Mouse (Mus musculus) kidney, embryonic 15.5 days (tissue): Measurements from ENCODE around the gene Gm10073. TPM values are rescaled to one million over a fixed set of nuclear protein-coding genes. Genes with fewer than 3 reads are reported as not detected.
"Not testable (repeated sequence)": the region's sequence is repeated elsewhere in the genome, so short reads cannot be mapped to it uniquely, and the experiment has no call there.

Experiments used
- ATAC-seq: fragments of 200-750 bp; cut with Nextera tagmentation; replicated peaks from 2 replicates; pipeline ENCODE4 v1.8.0; 2017; ENCODE audit warnings: moderate TSS enrichment; ENCODE audit not compliant: low FRiP score
- H3K27ac ChIP-seq: fragments of 300-500 bp; sonication (generic); 2 replicates; pipeline ENCODE4 v1.5.1; 2015; ENCODE audit warnings: mild to moderate bottlenecking, inconsistent platforms
- H3K27me3 ChIP-seq: fragments of 300-500 bp; sonication (generic); 2 replicates; pipeline ENCODE4 v1.6.1; 2015; ENCODE audit warnings: inconsistent platforms
- H3K36me3 ChIP-seq: fragments of 300-500 bp; sonication (generic); 2 replicates; pipeline ENCODE4 v1.6.1; 2015; ENCODE audit warnings: inconsistent platforms
- H3K4me1 ChIP-seq: fragments of 300-500 bp; sonication (generic); 2 replicates; pipeline ENCODE4 v1.6.1; 2015; ENCODE audit warnings: inconsistent platforms
- H3K4me2 ChIP-seq: fragments of 300-500 bp; sonication (generic); 2 replicates; pipeline ENCODE4 v1.6.1; 2015; ENCODE audit warnings: moderate library complexity, mild to moderate bottlenecking, inconsistent platforms
- H3K4me3 ChIP-seq: fragments of 300-500 bp; sonication (generic); replicated peaks from 2 replicates; pipeline ENCODE4 v1.5.1; 2015; ENCODE audit warnings: mild to moderate bottlenecking, inconsistent platforms
- H3K9ac ChIP-seq: fragments of 300-500 bp; sonication (generic); 2 replicates; pipeline ENCODE4 v1.6.1; 2015; ENCODE audit warnings: mild to moderate bottlenecking, inconsistent platforms
- H3K9me3 ChIP-seq: fragments of 300-500 bp; sonication (generic); replicated peaks from 2 replicates; pipeline ENCODE4 v1.6.1; 2016; ENCODE audit warnings: inconsistent platforms
- WGBS: fragments of 180-500 bp; shearing (Covaris S2); methylation state at CpG from one replicate; pipeline ENCODE4 v1.1.7; 2015; ENCODE audit warnings: mixed read lengths; 5-methylcytosine and 5-hydroxymethylcytosine counted together
- polyA plus RNA-seq: library from polyadenylated mRNA; unstranded; fragments of >200 nt; fragmentation: Nextera tagmentation; extraction: Ambion mirVana; gene quantifications from 2 replicates; pipeline ENCODE4 v1.2.1, GENCODE M21; 2015

The Gm10073 gene
- polyA plus RNA-seq, 1 experiment from 2014 or later: 9.9 TPM

DNA sequence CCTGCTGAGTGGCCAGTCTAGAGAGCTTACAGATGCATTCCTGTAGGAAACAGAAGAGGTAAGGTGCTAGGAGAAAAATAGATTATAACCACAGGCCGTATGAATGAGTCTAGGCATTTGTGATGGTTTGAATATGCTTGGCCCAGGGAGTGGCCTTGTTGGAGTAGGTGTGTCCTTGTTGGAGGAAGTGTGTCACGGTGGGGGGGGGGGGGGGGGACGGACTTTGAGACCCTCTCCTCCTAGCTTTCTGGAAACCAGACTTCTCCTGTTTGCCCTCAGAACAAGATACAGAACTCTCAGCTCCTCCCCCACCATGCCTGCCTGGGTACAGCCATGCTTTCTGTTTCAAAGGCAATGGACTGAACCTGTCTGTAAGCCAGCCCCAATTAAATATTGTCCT, 19.2 kb upstream of the Gm10073 start:
- H3K9ac ChIP-seq: no peak overlapping the region
- no peak overlapping the region for H3K4me3 ChIP-seq
- H3K9me3 ChIP-seq: no peaks in the 10 kb centered on the region
- no peak for ATAC-seq
- peaks cover 11% of the 10 kb centered on the region for H3K4me1 ChIP-seq
- no peaks in the 10 kb centered on the region for H3K27me3 ChIP-seq
- H3K27ac ChIP-seq: no peak overlapping the region
- H3K4me2 ChIP-seq: no peak overlapping the region
- 77% methylated on average over 3 of the region's 3 CpGs for WGBS
- no peaks in the 10 kb centered on the region for H3K36me3 ChIP-seq

DNA sequence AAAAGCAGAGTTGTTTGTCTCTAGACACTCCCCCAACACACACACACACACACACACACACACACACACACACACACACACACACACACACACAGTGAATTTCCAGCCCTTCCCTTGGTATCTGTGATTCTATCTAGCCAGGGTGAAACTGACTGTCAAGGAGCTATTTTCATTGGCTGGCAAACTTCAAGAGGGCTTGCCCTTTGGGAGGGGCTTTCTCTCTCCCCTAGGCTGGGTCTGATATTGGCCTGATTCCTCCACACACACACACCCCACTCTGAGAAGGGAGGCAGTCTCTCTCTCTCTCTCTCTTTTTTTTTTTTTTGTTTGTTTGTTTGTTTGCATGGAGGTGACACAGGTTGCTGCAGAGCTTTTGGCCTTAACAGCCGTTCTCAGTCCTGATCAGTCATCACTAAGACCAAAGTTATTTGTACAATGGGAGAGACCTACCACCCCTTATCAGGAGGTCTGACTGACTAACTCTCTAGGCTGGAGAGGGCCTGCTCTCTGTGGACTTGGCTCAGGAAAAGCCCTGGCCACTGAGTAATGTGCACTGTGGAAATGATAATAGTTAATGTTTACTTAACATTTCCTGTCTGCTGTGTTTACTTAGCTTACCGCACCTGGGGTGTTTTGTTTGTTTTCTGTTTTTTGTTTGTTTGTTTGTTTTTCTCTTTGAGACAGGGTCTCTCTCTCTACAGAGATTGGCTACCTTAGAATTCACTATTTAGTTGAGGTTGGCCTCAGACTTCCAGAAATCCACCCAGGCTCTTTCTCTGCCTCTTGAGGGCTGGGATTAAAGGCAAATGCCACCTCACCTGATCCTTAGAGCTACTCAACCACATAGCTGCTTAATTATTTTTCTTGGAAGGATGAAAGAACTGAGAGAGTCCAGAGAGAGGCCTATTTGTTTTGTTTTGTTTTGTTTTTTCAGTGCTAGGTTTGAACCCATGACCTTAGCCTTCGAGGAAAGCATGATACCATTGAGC, 15.5 kb upstream of the Gm10073 start:
- Histone ChIP-seq H3K9me3 (no peaks in the 10 kb centered on the region), H3K27ac (peak overlapping the region; percentile 62), H3K9ac (no peak overlapping the region), H3K36me3 (no peaks in the 10 kb centered on the region), H3K27me3 (no peaks in the 10 kb centered on the region), H3K4me1 (peaks cover 11% of the 10 kb centered on the region), H3K4me3 (no peak overlapping the region), H3K4me2 (no peak overlapping the region)
- WGBS: 43% methylated on average over 3 of the region's 3 CpGs
- ATAC-seq: 0 out of 2 replicates have a peak, but pooled peaks have one; percentile 40

DNA sequence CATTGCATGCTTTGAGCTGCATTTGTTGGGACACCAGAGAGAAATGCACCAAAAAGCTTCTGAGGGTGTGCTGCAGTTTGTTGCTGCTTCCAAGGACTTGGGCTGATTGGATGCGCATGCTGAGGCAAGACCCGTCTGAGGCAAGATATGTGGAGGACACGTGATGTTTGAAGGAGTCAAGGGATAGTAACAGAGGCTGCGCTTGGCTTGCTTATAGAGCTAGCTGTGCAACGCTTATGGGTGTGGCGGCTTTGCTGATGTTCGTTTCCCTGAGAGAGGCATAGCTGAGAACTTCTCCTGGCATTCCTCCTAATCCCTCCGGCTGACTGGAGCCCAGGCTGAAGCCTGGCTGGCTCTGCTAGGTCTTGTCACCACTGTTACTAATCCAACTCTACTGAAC, 13.6 kb upstream of the Gm10073 start:
- Histone ChIP-seq H3K4me2 (no peak overlapping the region), H3K9ac (no peak overlapping the region), H3K27me3 (no peaks in the 10 kb centered on the region), H3K36me3 (no peaks in the 10 kb centered on the region), H3K9me3 (no peaks in the 10 kb centered on the region), H3K4me1 (peaks cover 11% of the 10 kb centered on the region), H3K4me3 (no peak overlapping the region), H3K27ac (no peak overlapping the region)
- 86% methylated on average over 8 of the region's 8 CpGs for WGBS
- ATAC-seq: no peak

DNA sequence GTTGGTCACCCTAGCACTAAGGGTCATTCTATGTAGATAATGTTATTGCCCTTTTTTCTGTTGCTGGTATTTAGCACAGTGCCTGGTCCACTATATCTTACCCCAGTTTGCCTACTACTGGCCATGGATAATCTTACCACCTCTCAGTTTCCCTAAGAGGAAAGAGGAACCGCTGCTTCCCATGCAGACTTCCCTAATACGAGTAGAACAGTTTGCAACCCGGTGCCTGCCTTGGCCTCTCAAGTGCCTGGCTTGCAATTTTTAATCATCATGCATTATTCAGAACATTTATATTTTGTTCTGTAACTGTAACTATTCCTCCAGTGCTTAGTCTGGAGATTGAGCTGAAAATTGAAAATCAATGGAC, 12.4 kb upstream of the Gm10073 start:
- 90% methylated on average over 3 of the region's 3 CpGs for WGBS
- peaks cover 11% of the 10 kb centered on the region for H3K4me1 ChIP-seq
- no peak for ATAC-seq
- H3K27ac ChIP-seq: no peak overlapping the region
- no peaks in the 10 kb centered on the region for H3K27me3 ChIP-seq
- H3K9me3 ChIP-seq: no peaks in the 10 kb centered on the region
- no peaks in the 10 kb centered on the region for H3K36me3 ChIP-seq
- no peak overlapping the region for H3K4me2 ChIP-seq
- no peak overlapping the region for H3K4me3 ChIP-seq
- no peak overlapping the region for H3K9ac ChIP-seq

DNA sequence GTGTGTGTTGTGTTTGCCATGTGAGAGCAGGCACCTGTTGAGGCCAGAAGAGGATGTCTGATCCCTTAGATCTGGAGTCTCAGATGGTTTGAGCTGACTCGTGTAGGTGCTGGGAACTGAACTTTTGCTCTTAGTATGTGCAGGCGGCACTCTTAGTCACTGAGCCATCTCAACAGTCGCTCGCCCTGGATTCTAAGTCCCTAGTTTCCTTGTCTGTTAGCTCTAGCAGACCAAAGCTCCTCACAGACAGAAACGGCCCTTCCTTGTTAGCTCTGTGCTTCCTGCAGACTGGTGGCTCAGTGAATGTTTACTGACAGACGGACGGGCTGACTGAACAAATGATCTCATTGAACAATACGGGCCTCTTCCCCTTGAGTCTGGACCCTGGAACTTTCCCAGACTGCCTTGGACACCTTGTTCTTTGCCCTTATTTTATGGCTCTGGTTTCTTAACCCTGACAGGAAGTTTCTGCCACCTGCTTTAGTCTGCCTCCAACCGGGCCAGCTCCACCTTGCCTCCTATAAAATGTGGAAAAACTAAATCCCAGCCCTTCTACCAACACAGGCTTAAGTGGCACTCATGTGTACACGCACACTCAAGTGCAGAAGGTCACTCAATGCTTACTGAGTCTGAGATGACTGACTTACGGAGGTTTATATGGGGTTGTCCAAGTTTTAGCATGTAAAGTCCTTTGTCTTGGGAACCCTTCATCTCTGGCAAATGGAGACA, 11.8 kb upstream of the Gm10073 start:
- no peaks in the 10 kb centered on the region for H3K9me3 ChIP-seq
- no peak for ATAC-seq

DNA sequence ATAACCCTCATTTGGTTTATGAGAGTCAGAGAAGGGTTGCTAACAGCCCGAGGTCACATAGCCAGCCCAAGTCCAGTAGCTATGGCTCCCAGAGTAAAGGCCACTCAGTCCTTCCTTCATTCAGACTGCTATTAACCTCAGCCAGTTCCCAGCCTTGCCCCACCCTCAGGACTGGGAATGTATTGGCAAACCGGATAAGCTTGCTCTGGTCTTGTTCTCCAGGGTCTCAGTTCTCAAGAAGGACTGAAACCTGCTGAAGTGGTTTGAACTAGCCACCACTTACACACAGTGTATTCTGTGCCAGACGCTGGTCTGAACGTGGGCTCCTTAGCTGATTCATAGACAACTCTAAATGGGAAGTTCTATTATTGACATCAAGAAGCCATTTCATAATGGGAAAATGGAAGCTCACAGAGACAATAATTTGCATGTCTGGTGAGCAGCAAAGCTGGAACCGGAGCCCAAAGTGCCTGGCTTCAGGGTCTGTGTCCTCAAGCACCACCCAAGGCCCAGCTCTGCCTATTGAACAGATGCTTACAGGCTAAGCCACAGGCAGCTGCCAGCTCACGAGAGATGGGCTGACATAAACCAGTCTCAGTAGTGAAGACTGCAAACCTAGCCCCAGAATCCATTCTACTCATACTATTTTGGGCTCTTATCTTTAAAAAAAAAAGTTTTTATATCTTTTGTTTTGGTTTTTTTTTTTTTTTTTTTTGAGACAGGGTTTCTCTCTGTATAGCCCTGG, 8.3 kb upstream of the Gm10073 start:
- no peak; the same call in 1 of the 2 replicates for ATAC-seq
- WGBS: 67% methylated on average over 6 of the region's 6 CpGs

More for the DNA sequence above, 11.8 kb upstream of the Gm10073 start:
- no peak overlapping the region for H3K9ac ChIP-seq
- 74% methylated on average over 11 of the region's 11 CpGs for WGBS
- H3K4me1 ChIP-seq: peaks cover 11% of the 10 kb centered on the region
- no peaks in the 10 kb centered on the region for H3K27me3 ChIP-seq
- no peaks in the 10 kb centered on the region for H3K36me3 ChIP-seq
- H3K27ac ChIP-seq: no peak overlapping the region
- H3K4me3 ChIP-seq: no peak overlapping the region
- no peak overlapping the region for H3K4me2 ChIP-seq

DNA sequence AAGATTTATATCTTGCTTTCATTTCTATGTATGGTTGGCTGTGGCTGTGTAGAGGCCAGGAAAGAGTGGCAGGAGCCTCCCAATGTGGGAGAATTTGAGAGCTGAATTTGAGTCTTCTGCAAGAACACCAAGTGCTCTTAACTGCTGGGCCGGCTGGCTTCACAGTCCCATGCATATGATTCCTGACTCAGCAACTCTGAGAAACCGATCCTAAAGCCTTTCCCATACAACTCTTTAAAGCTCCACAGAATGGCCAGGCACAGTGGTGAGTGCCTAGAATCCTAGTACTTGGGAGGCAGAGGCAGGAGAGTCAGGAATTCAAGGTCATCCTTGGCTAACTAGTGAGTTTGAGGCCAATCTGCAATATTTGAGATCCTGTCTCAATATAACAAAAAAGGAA, 6.2 kb upstream of the Gm10073 start:
- Histone ChIP-seq H3K4me3 (no peak overlapping the region), H3K36me3 (no peaks in the 10 kb centered on the region), H3K9me3 (no peaks in the 10 kb centered on the region), H3K27me3 (no peaks in the 10 kb centered on the region), H3K4me1 (peaks cover 10% of the 10 kb centered on the region), H3K9ac (no peak overlapping the region), H3K4me2 (no peak overlapping the region), H3K27ac (no peak overlapping the region)
- ATAC-seq: no peak
- 50% methylated on average over 2 of the region's 2 CpGs for WGBS

More for the DNA sequence above, 8.3 kb upstream of the Gm10073 start:
- Histone ChIP-seq H3K9ac (no peak overlapping the region), H3K27me3 (no peaks in the 10 kb centered on the region), H3K4me1 (peaks cover 10% of the 10 kb centered on the region), H3K27ac (peak overlapping the region; percentile 33; the same call in 1 of the 2 replicates), H3K9me3 (no peaks in the 10 kb centered on the region), H3K36me3 (no peaks in the 10 kb centered on the region), H3K4me3 (no peak overlapping the region), H3K4me2 (no peak overlapping the region)

DNA sequence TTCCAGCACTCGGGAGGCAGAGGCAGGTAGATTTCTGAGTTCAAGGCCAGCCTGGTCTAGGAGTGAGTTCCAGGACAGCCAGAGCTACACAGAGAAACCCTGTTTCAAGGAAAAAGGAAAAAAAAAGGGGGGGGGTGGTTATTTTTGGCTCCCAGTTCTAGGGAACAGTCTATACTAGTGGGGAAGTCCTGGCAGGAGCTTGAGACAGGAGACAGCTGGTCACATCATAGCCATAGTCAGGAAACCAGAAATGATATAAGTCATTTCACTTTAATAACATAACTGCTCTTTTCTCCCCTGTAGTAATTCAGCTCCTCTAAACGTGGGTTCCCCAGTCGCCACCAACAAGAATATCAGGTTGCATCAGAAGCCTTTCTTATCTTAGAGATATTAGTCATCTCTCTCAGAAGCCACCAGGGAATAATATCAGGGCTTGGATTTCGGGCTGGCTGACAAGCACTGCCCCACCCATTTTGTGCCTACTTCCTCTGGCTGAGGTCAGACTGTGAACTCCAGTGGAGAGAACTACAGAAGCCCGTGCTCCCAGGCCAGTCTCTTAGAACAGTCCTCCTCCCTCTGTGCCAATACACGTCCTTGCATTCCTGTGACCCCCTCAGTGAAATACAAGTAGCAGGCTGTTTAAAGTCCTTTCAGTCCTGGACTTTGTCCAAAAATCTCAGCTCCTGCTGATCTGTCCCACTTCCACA, 3.7 kb upstream of the Gm10073 start:
- no peak overlapping the region for H3K27ac ChIP-seq
- no peak overlapping the region for H3K4me2 ChIP-seq
- 23% methylated on average over 6 of the region's 6 CpGs for WGBS
- no peaks in the 10 kb centered on the region for H3K27me3 ChIP-seq
- H3K36me3 ChIP-seq: no peaks in the 10 kb centered on the region
- H3K4me1 ChIP-seq: peaks cover 13% of the 10 kb centered on the region
- H3K9me3 ChIP-seq: no peaks in the 10 kb centered on the region
- no peak overlapping the region for H3K9ac ChIP-seq
- no peak overlapping the region for H3K4me3 ChIP-seq
- 0 out of 2 replicates have a peak, but pooled peaks have one; percentile 36 for ATAC-seq

DNA sequence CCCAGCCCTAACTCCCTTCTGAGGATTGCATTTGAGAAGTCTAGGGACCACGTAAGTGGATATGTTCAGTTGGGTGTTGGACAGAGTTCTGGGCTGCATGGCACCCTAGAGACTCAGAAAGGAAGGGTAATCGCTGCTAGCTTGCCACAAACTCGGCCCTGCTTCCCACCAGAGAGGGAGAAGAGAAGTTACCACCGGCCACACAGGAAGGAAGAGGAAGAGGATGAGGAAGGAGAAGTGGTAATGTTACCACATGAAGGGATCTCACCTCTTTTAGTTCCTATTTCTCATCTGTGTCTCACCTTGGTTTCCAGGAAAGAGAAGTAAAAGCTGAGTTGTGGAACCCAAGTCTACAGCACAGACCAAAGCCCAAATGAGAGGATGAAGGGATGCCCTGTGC, 1.0 kb upstream of the Gm10073 start:
- 83% methylated on average over 4 of the region's 4 CpGs for WGBS
- no peaks in the 10 kb centered on the region for H3K9me3 ChIP-seq
- ATAC-seq: no peak
- no peaks in the 10 kb centered on the region for H3K27me3 ChIP-seq
- no peaks in the 10 kb centered on the region for H3K36me3 ChIP-seq
- H3K4me2 ChIP-seq: no peak overlapping the region
- H3K9ac ChIP-seq: no peak overlapping the region
- H3K4me1 ChIP-seq: peaks cover 31% of the 10 kb centered on the region
- no peak overlapping the region for H3K4me3 ChIP-seq
- H3K27ac ChIP-seq: no peak overlapping the region

DNA sequence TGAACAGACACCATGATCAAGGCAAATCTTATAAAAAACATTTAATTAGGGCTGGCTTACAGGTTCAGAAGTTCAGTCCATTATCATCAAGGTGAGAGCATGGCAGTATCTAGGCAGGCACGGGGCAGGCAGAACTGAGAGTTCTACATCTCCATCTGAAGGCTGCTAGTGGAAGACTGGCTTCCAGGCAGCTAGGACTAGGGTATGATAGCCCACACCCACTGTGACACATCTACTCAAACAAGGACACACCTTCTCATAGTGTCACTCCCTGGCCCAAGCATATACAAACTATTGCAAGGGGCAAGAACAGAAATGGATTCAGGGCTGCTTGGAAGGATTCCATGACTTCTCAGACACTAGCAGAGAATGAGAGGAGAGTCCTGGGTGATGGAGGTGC, 1.1 kb downstream of the Gm10073 start:
- not testable (repeated sequence) for H3K9ac ChIP-seq, H3K4me2 ChIP-seq, ATAC-seq, H3K9me3 ChIP-seq, H3K27ac ChIP-seq, H3K4me3 ChIP-seq, H3K27me3 ChIP-seq, H3K36me3 ChIP-seq
- peaks cover 28% of the 10 kb centered on the region for H3K4me1 ChIP-seq
- WGBS: 60% methylated on average over 1 of the region's 1 CpGs

DNA sequence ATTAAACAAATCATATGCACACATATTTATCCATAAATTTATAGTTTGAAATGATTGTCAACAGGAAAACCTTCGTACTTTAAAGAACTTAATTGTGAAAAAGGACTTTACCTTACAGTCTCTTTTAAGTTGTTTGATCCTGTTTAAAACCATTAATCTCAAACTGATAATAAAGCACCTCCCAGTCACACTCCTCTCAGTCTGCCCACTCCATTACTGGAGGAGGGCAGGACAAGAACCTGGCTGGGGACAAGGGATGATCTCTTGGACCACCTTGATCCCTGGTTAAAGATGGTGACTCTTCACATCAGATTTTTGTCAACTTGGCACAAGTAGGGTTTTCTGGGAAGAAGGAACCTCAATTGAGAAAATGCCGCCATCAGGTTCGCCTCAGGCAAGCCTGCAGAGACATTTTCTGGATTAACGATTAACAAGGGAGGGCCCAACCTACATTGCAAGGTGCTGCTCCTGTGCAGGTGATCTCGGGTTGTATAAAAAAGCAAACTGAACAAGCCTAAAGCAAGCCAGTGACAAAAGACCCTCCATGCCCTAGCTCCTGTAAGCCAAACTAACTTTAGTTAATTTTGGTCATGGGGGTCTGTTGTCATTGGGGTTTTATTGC, 1.6 kb downstream of the Gm10073 start:
- Histone ChIP-seq H3K27me3 (no peaks in the 10 kb centered on the region), H3K36me3 (no peaks in the 10 kb centered on the region), H3K4me1 (peaks cover 23% of the 10 kb centered on the region), H3K9me3 (no peaks in the 10 kb centered on the region), H3K4me2 (no peak overlapping the region), H3K9ac (no peak overlapping the region), H3K4me3 (no peak overlapping the region), H3K27ac (0 out of 2 replicates have a peak overlapping the region, but pooled peaks have one; percentile 28)
- 69% methylated on average over 5 of the region's 5 CpGs for WGBS
- ATAC-seq: no peak
